Mouse (Mus musculus) stomach, adult 2 months (tissue): ENCODE results near the gene Dtnbp1. TPM values are rescaled to one million over a fixed set of nuclear protein-coding genes. Genes with fewer than 3 reads are reported as not detected.

Source experiments
- polyA plus RNA-seq: library from polyadenylated mRNA; depleted of rRNA; stranded (reverse); fragments of >200 nt; gene quantifications from 2 replicates; pipeline ENCODE4 v1.2.3, GENCODE M21; 2012; rRNA removed

The Dtnbp1 gene
- polyA plus RNA-seq = 20.6 and 29.2 TPM in 2 replicates

DNA sequence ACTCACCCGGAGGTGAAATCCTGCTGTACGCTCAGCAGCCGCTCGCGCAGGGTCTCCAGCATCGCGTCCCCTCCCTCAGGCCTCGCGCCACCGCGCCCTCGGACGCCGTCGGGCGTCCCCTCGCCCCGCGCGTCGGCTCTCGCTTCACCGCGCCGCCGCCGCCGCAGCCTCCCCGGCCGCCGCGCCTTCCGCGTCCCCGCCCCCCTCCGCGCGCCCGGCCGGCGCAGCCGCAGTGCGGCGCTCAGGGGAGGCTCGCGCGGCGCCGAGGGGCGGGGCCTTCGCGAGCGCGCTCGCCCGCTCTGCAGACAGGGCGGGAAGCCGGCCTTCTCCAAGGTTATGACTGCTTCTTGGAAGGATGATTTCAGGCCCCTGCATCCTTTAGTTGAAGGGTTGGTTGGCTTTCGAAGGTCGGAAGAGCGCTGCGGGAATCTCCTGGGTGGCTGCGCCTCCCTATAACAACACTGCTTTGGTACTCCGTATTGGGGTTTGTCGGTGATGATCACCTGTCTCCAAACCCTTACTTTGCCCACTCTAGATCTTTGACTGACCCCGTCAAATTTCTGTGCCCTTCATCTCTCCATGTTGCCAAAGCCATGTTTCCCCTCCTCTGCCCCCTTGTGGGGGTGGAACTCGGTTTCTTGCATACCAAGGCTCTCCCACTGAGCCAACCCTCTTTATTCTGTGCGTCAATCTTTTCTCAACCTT is at the start of gene Dtnbp1:
Gene Dtnbp1 (minus strand): TSS at position 237 of the 705 bp plus-strand sequence.

Other genes with a start within 250 kb of the Dtnbp1 start
- 0.11 and 0.26 TPM in 2 replicates for gene Gm9817, start 76.5 kb upstream of the Dtnbp1 start, polyA plus RNA-seq